Mouse (Mus musculus): ENCODE data around the gene Sec24c. TPM values are rescaled to one million over a fixed set of nuclear protein-coding genes. Genes with fewer than 3 reads are reported as not detected.
"Not testable (repeated sequence)": the region's sequence is repeated elsewhere in the genome, so short reads cannot be mapped to it uniquely, and the experiment has no call there.

Gene Sec24c
- total RNA-seq, 1 experiment, result 104 TPM

DNA sequence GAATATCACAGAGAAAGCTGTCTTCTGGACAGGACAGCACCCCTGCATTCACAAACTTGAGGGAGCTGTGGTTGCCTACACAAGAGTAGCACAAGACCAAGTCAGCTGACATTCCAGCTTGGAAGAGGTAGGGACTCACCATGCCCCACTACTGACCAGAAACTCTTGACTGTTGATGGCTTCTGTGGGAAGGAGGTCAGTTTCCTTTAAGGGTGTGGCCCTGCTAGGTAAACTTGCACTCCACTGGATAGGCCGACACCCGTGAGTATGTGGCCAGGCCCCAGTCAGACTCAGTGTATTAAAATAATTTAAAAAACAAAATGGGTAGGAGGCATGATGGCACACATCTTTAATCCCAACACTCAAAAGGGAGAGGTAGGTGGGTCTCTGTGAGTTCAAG is 38.6 kb upstream of the Sec24c start:
- no peak for DNase-seq (ENCODE audit: low read depth, low spot score)
- in situ Hi-C loops (cut with MboI; ENCODE audit: low sequenced_read_pairs in 2 of 2, unreplicated experiment in 2 of 2), result no loop called here

GRCm38 (mm10) chr14:20636968-20637367 is 37.1 kb upstream of the Sec24c start:
- H3K27ac ChIP-seq (ENCODE audit: insufficient read depth, low read depth, low read length, poor library complexity, severe bottlenecking); in situ Hi-C loops (cut with MboI; ENCODE audit: low sequenced_read_pairs in 2 of 2, unreplicated experiment in 2 of 2): not testable (repeated sequence)

More for the DNA sequence above, 38.6 kb upstream of the Sec24c start:
- Histone ChIP-seq H3K4me3 (ENCODE audit: insufficient read depth in 1 of 2, low read depth in 1 of 2, low read length in 2 of 2, poor library complexity in 1 of 2, severe bottlenecking in 1 of 2) (no peak overlapping the region), H3K9me3 (ENCODE audit: control insufficient read depth, insufficient read depth, low read depth, low read length) (no peaks in the 10 kb centered on the region), H3K9ac (ENCODE audit: insufficient read depth, low read depth, low read length, poor library complexity, severe bottlenecking) (no peak overlapping the region), H3K4me1 (ENCODE audit: control insufficient read depth in 2 of 2, insufficient read depth in 2 of 2, low read length in 2 of 2, poor library complexity in 1 of 2) (no peaks in the 10 kb centered on the region; a peak in 1 of 4 replicates), H3K36me3 (ENCODE audit: control insufficient read depth, insufficient read depth, low read length, poor library complexity, severe bottlenecking) (no peaks in the 10 kb centered on the region; the same call in 1 of the 2 replicates), H3K27ac (ENCODE audit: insufficient read depth, low read depth, low read length, poor library complexity, severe bottlenecking) (no peak overlapping the region)
- no peak for TF ChIP-seq ZC3H11A (IDR thresholded peaks at IDR 0.05; ENCODE audit: borderline replicate concordance, low read depth, low read length)
- no peak for TF ChIP-seq CHD2 (IDR thresholded peaks at IDR 0.05; ENCODE audit: low read depth, low read length)
- TF ChIP-seq ZNF384 (IDR thresholded peaks at IDR 0.05; ENCODE audit: low read depth, low read length), result no peak
- no peak for TF ChIP-seq HCFC1 (IDR thresholded peaks at IDR 0.05; ENCODE audit: borderline replicate concordance, insufficient read depth, low read length)
- TF ChIP-seq MAFK (IDR thresholded peaks at IDR 0.05; ENCODE audit: insufficient read depth, low read depth, low read length), result no peak

DNA sequence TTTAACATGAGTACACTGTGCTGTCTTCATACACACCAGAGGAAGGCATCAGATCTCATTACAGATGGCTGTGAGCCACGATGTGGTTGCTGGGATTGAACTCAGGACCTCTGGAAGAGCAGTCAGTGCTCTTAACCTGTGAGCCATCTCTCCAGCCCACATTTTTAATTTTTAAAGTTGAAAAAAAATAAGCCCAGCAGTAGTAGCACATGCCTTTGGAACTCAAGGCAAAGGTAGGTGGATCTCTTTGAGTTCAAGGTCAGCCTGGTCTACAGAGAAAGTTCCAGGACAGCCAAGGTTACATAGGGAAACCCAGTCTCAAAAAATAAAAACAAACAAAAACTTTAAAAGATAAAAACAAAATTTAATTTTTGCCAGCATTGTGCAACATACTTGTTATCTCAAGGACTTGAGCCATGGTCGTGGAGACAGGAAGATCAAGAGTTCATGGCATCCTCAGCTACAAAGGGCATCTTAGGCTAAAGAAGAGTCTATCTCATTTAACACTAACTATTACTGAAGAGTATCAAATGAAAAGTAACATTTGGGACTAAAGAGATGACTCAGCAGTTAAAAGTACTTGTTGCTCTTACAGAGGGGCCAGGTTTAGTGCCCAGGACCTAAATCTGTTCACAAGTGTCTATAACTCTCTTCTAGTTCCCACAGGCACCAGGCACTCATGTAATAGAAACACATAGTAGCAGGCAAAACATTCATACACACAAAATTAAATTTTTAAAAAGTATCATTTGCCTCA is 36.1 kb upstream of the Sec24c start:
- H3K9me3 ChIP-seq (ENCODE audit: control insufficient read depth, insufficient read depth, low read depth, low read length), result no peaks in the 10 kb centered on the region
- DNase-seq (ENCODE audit: low read depth, low spot score), result no peak
- H3K9ac ChIP-seq (ENCODE audit: insufficient read depth, low read depth, low read length, poor library complexity, severe bottlenecking), result no peak overlapping the region
- no peak overlapping the region for H3K27ac ChIP-seq (ENCODE audit: insufficient read depth, low read depth, low read length, poor library complexity, severe bottlenecking)
- in situ Hi-C loops (cut with MboI; ENCODE audit: low sequenced_read_pairs in 2 of 2, unreplicated experiment in 2 of 2), result no loop called here
- H3K4me3 ChIP-seq (ENCODE audit: insufficient read depth in 1 of 2, low read depth in 1 of 2, low read length in 2 of 2, poor library complexity in 1 of 2, severe bottlenecking in 1 of 2), result no peak overlapping the region
- H3K36me3 ChIP-seq (ENCODE audit: control insufficient read depth, insufficient read depth, low read length, poor library complexity, severe bottlenecking), result no peaks in the 10 kb centered on the region
- TF ChIP-seq MAFK (IDR thresholded peaks at IDR 0.05; ENCODE audit: insufficient read depth, low read depth, low read length) (peak; percentile 77), HCFC1 (IDR thresholded peaks at IDR 0.05; ENCODE audit: borderline replicate concordance, insufficient read depth, low read length) (no peak)
- peaks cover 0 to 2% of the 10 kb centered on the region in 2 experiments; a peak in 1 of 4 replicates for H3K4me1 ChIP-seq (ENCODE audit: control insufficient read depth in 2 of 2, insufficient read depth in 2 of 2, low read length in 2 of 2, poor library complexity in 1 of 2)

More at GRCm38 (mm10) chr14:20636968-20637367, 37.1 kb upstream of the Sec24c start:
- not testable (repeated sequence) for H3K4me3 ChIP-seq (ENCODE audit: insufficient read depth in 1 of 2, low read depth in 1 of 2, low read length in 2 of 2, poor library complexity in 1 of 2, severe bottlenecking in 1 of 2); H3K9me3 ChIP-seq (ENCODE audit: control insufficient read depth, insufficient read depth, low read depth, low read length); H3K4me1 ChIP-seq (ENCODE audit: control insufficient read depth in 2 of 2, insufficient read depth in 2 of 2, low read length in 2 of 2, poor library complexity in 1 of 2); H3K9ac ChIP-seq (ENCODE audit: insufficient read depth, low read depth, low read length, poor library complexity, severe bottlenecking); H3K36me3 ChIP-seq (ENCODE audit: control insufficient read depth, insufficient read depth, low read length, poor library complexity, severe bottlenecking); DNase-seq (ENCODE audit: low read depth, low spot score)

GRCm38 (mm10) chr14:20638702-20639101 is 35.4 kb upstream of the Sec24c start:
- Histone ChIP-seq H3K9me3 (ENCODE audit: control insufficient read depth, insufficient read depth, low read depth, low read length) (no peaks in the 10 kb centered on the region), H3K36me3 (ENCODE audit: control insufficient read depth, insufficient read depth, low read length, poor library complexity, severe bottlenecking) (no peaks in the 10 kb centered on the region), H3K4me3 (ENCODE audit: insufficient read depth in 1 of 2, low read depth in 1 of 2, low read length in 2 of 2, poor library complexity in 1 of 2, severe bottlenecking in 1 of 2) (no peak overlapping the region), H3K27ac (ENCODE audit: insufficient read depth, low read depth, low read length, poor library complexity, severe bottlenecking) (no peak overlapping the region; the same call in 1 of the 2 replicates), H3K9ac (ENCODE audit: insufficient read depth, low read depth, low read length, poor library complexity, severe bottlenecking) (no peak overlapping the region), H3K4me1 (ENCODE audit: control insufficient read depth in 2 of 2, insufficient read depth in 2 of 2, low read length in 2 of 2, poor library complexity in 1 of 2) (peaks cover 0 to 2% of the 10 kb centered on the region in 2 experiments; a peak in 1 of 4 replicates)
- TF ChIP-seq MAFK (IDR thresholded peaks at IDR 0.05; ENCODE audit: insufficient read depth, low read depth, low read length) (no peak), ZC3H11A (IDR thresholded peaks at IDR 0.05; ENCODE audit: borderline replicate concordance, low read depth, low read length) (no peak), HCFC1 (IDR thresholded peaks at IDR 0.05; ENCODE audit: borderline replicate concordance, insufficient read depth, low read length) (no peak), ZNF384 (IDR thresholded peaks at IDR 0.05; ENCODE audit: low read depth, low read length) (no peak), CHD2 (IDR thresholded peaks at IDR 0.05; ENCODE audit: low read depth, low read length) (no peak)
- no peak for DNase-seq (ENCODE audit: low read depth, low spot score)
- in situ Hi-C loops (cut with MboI; ENCODE audit: low sequenced_read_pairs in 2 of 2, unreplicated experiment in 2 of 2), result no loop called here
